Mouse (Mus musculus) liver, postnatal 0 days (tissue): ENCODE measurements around the gene Kcnj8.
A peak's percentile ranks its signal among the peaks of the same experiment; 100 is the strongest.

Experiments
- CTCF ChIP-seq: sonication (generic); IDR thresholded peaks from 2 replicates; pipeline ENCODE4 v1.5.1; 2016; ENCODE audit warnings: antibody characterized with exemption, low read depth
- EP300 ChIP-seq: IDR thresholded peaks from 2 replicates; pipeline ENCODE4 v1.6.1; 2016; ENCODE audit warnings: antibody characterized with exemption, low read depth, mild to moderate bottlenecking

DNA sequence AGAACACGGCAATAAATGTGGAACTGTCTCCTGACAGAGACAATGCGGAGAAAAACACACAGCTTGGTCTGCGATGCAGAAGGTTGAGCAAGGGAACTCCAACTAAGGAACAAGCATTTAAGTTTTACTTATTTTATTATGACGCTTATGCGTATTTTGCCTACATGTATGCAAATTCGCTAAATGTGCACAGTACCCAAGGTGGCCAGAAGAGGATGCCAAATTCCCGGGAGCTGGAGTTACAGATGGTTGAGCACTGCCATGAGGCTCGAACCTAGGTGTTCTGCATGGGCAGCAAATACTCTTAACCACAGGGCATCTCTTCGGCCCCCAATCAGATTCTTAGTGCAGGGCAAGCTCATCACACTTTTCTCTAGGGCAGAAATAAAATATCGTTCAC, 13.3 kb downstream of the Kcnj8 start:
- peak; percentile 56 for TF ChIP-seq CTCF
- TF ChIP-seq EP300 = no peak
